Mouse (Mus musculus) olfactory bulb, adult 2 months (tissue): Measurements from ENCODE around the gene Myoz2.

Source experiments
- CTCF ChIP-seq: fragments of 200-500 bp; IDR thresholded peaks from 2 replicates; pipeline ENCODE4 v1.5.1; 2012; ENCODE audit warnings: low read depth, mild to moderate bottlenecking, low read length, moderate library complexity; ENCODE audit not compliant: insufficient read depth
- POLR2A ChIP-seq: fragments of 200-500 bp; IDR thresholded peaks from 2 replicates; pipeline ENCODE4 v1.6.1; 2012; ENCODE audit warnings: mild to moderate bottlenecking, low read depth, low read length, moderate library complexity; ENCODE audit not compliant: insufficient read depth

- TF ChIP-seq CTCF, result no peak
- TF ChIP-seq POLR2A, result no peak
Observed at GRCm38 (mm10) chr3:122975964-122976363, 58.9 kb downstream of the Myoz2 start.
